Mouse (Mus musculus) layer of hippocampus, adult 8-10 months (tissue): Measurements from ENCODE around the gene Ndufv2. TPM values are rescaled to one million over a fixed set of nuclear protein-coding genes. Genes with fewer than 3 reads are reported as not detected.

Experiments
- total RNA-seq, 4 experiments: library from RNA; stranded (reverse); gene quantifications; 2 replicates each; pipeline ENCODE4 v1.2.4; 2022

Ndufv2 gene
- total RNA-seq, 4 experiments from 2014 or later: 227 to 270 (median 244) TPM

Other genes with a start within 250 kb of the Ndufv2 start
- 10 to 100 TPM; 52.9 to 66.9 (median 57.4) TPM for gene Ralbp1, start 215.8 kb downstream of the Ndufv2 start, total RNA-seq
- 10 to 100 TPM; 28.9 to 40.8 (median 31.2) TPM for gene Twsg1, start 150.3 kb downstream of the Ndufv2 start, total RNA-seq
- gene Ankrd12, start 24.5 kb downstream of the Ndufv2 start, total RNA-seq: 100 to 1,000 TPM; 198 to 247 (median 235) TPM
- 10 to 100 TPM; 41.0 to 51.1 (median 49.0) TPM for gene Washc1, start 10.0 kb upstream of the Ndufv2 start, total RNA-seq
- gene Ddx11, start 22.0 kb upstream of the Ndufv2 start, total RNA-seq: 1 to 10 TPM in 3 of 4 experiments, under 1 TPM in 1; 0.89 to 1.9 (median 1.4) TPM